Mouse (Mus musculus) layer of hippocampus, adult 11-12 months (tissue): ENCODE measurements around the gene Abhd4.

Experiments
- DNase-seq: peaks from one replicate; pipeline ENCODE4 v3.0.0; 2022; ENCODE audit warnings: low spot score

The Abhd4 gene

GRCm38 (mm10) chr14:54253741-54254291 is at the start of gene Abhd4, which contains the start of gene Dad1:
Gene Abhd4 (plus strand): TSS chr14:54254188.
Gene Dad1 (minus strand): TSS chr14:54254104.
- peak; percentile 98 for DNase-seq

- DNase-seq, result no peak
Measured at GRCm38 (mm10) chr14:54204311-54204710, 49.7 kb upstream of the Abhd4 start.

- DNase-seq, result no peak
Measured at GRCm38 (mm10) chr14:54204786-54205185, 49.2 kb upstream of the Abhd4 start.

GRCm38 (mm10) chr14:54205904-54206303 is 48.1 kb upstream of the Abhd4 start:
- no peak for DNase-seq

GRCm38 (mm10) chr14:54206309-54206708 is 47.7 kb upstream of the Abhd4 start:
- DNase-seq, result no peak

- DNase-seq, result no peak
Measured at GRCm38 (mm10) chr14:54206750-54207550, 47.0 kb upstream of the Abhd4 start.

- no peak for DNase-seq
Measured at GRCm38 (mm10) chr14:54207924-54208323, 46.1 kb upstream of the Abhd4 start.

GRCm38 (mm10) chr14:54208741-54209140 is 45.2 kb upstream of the Abhd4 start:
- no peak for DNase-seq

- DNase-seq, result no peak
Measured at GRCm38 (mm10) chr14:54209932-54210331, 44.1 kb upstream of the Abhd4 start.

- DNase-seq, result no peak
Measured at GRCm38 (mm10) chr14:54210401-54210800, 43.6 kb upstream of the Abhd4 start.

- no peak for DNase-seq
Measured at GRCm38 (mm10) chr14:54211199-54211598, 42.8 kb upstream of the Abhd4 start.

- DNase-seq, result no peak
Measured at GRCm38 (mm10) chr14:54211755-54212154, 42.2 kb upstream of the Abhd4 start.

- no peak for DNase-seq
Measured at GRCm38 (mm10) chr14:54213734-54214133, 40.3 kb upstream of the Abhd4 start.

- DNase-seq, result no peak
Measured at GRCm38 (mm10) chr14:54214477-54214876, 39.5 kb upstream of the Abhd4 start.

- DNase-seq, result no peak
Measured at GRCm38 (mm10) chr14:54214901-54215300, 39.1 kb upstream of the Abhd4 start.

- DNase-seq, result no peak
Measured at GRCm38 (mm10) chr14:54216126-54216525, 37.9 kb upstream of the Abhd4 start.

- DNase-seq, result no peak
Measured at GRCm38 (mm10) chr14:54218233-54218632, 35.8 kb upstream of the Abhd4 start.

GRCm38 (mm10) chr14:54218721-54219120 is 35.3 kb upstream of the Abhd4 start:
- DNase-seq, result no peak

- DNase-seq, result no peak
Measured at GRCm38 (mm10) chr14:54219256-54219655, 34.7 kb upstream of the Abhd4 start.

- no peak for DNase-seq
Measured at GRCm38 (mm10) chr14:54219849-54220248, 34.1 kb upstream of the Abhd4 start.

- DNase-seq, result no peak
Measured at GRCm38 (mm10) chr14:54220726-54221494, 33.1 kb upstream of the Abhd4 start.

GRCm38 (mm10) chr14:54221641-54222040 is 32.3 kb upstream of the Abhd4 start:
- DNase-seq, result no peak

GRCm38 (mm10) chr14:54222289-54222727 is 31.7 kb upstream of the Abhd4 start:
- DNase-seq, result no peak
